Mouse (Mus musculus): ENCODE results near the gene Tmem259. TPM values are rescaled to one million over a fixed set of nuclear protein-coding genes. Genes with fewer than 3 reads are reported as not detected.

Gene Tmem259
- polyA plus RNA-seq, 1 experiment from 2014 or later: 24.7 TPM

DNA sequence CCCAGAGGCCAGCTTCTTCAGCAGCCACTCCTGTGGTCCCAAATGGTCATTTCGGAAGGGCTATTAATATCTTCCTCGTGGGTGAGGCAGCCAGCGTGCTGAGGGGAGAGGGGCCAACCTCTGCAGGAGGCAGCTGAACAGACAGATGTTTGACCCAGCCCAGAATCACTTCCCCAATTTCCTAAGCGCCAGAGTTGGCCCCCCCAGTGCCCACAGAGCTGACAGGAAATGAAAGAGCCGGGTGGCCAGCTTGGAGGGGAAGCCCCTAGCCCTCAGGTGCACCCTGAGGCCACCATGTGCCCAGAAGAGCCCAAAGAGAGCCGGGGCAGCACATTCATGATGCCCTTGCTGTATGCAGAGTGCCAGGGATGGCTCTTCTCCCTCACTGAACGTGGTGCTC lies 43.4 kb downstream of the Tmem259 start:
- WGBS: 63% methylated on average over 7 of the region's 7 CpGs

GRCm38 (mm10) chr10:79937775-79938526 lies 46.2 kb downstream of the Tmem259 start:
- Histone ChIP-seq H3K9me3 (replicated peaks) (no peaks in the 10 kb centered on the region), H3K9ac (replicated peaks) (no peak overlapping the region), H3K27ac (replicated peaks) (no peak overlapping the region), H3K4me1 (peaks cover 48% of the 10 kb centered on the region), H3K36me3 (peaks cover 6% of the 10 kb centered on the region; the same call in 1 of the 2 replicates), H3K27me3 (replicated peaks) (no peaks in the 10 kb centered on the region), H3K4me3 (replicated peaks) (no peak overlapping the region), H3K4me2 (no peak overlapping the region)
- no peak for ATAC-seq (ENCODE audit: low FRiP score)
- 36% methylated on average over 11 of the region's 11 CpGs for WGBS

More for the DNA sequence above, 43.4 kb downstream of the Tmem259 start:
- no peak overlapping the region for H3K27ac ChIP-seq (replicated peaks)
- H3K9me3 ChIP-seq (replicated peaks): no peaks in the 10 kb centered on the region
- no peak overlapping the region for H3K9ac ChIP-seq (replicated peaks)
- H3K27me3 ChIP-seq (replicated peaks): no peaks in the 10 kb centered on the region
- H3K36me3 ChIP-seq: peaks cover 6% of the 10 kb centered on the region; the same call in 1 of the 2 replicates
- ATAC-seq (ENCODE audit: low FRiP score): no peak
- H3K4me1 ChIP-seq: peaks cover 50% of the 10 kb centered on the region
- H3K4me3 ChIP-seq (replicated peaks): no peak overlapping the region
- no peak overlapping the region for H3K4me2 ChIP-seq

- no peak for ATAC-seq (ENCODE audit: low FRiP score)
- H3K27me3 ChIP-seq (replicated peaks): no peaks in the 10 kb centered on the region
- 0 out of 2 replicates have a peak overlapping the region, but pooled peaks have one; percentile 2 for H3K9ac ChIP-seq (replicated peaks)
- no peak overlapping the region for H3K4me3 ChIP-seq (replicated peaks)
- WGBS: 43% methylated on average over 27 of the region's 27 CpGs
- H3K36me3 ChIP-seq: peaks cover 9% of the 10 kb centered on the region
- 0 out of 2 replicates have a peak overlapping the region, but pooled peaks have one; percentile 25 for H3K27ac ChIP-seq (replicated peaks)
- no peaks in the 10 kb centered on the region for H3K9me3 ChIP-seq (replicated peaks)
- H3K4me2 ChIP-seq: peak overlapping the region; percentile 25
- H3K4me1 ChIP-seq: peaks cover 58% of the 10 kb centered on the region
These were observed 47.2 kb downstream of the Tmem259 start for GRCm38 (mm10) chr10:79936911-79937441.

GRCm38 (mm10) chr10:79936284-79936910 lies 47.7 kb downstream of the Tmem259 start:
- H3K4me2 ChIP-seq: peak overlapping the region; percentile 25

DNA sequence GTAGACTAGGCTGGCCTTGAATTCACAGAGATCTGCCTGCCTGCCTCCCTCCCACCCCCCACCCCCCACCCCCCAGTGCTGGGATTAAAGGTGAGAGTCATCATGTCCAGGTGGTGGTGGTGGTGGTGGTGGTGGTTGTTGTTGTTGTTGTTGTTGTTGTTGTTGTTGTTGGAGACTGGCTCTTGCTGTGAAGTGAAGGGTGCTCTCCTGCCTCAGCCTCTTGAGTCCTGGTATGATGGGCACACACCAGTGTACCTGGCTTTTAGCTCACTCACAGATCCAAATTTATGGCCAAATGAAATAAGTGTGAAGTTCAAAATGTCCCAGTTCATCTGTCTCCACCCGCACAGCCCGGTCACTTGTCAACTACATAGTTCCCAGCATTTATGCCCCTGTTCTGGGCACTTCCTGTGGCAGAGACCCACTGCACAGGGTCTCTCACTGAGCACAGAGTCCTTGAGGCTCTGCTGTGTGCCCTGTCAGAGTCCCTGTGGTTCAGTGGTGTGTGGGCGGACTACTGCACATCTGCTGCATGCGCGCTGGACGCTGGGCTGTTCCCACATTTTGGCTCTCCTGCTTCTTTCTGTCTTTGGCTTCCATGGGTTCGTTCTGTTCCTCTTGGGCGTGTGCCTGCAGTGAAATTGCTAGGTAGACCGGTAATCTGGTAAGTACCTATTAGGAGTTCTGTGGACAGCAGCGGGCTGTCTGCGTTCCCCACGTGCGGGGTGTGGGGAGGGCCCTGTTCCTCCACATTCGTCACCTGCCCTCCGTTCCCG lies 49.1 kb downstream of the Tmem259 start:
- H3K27me3 ChIP-seq (replicated peaks): no peaks in the 10 kb centered on the region
- ATAC-seq (ENCODE audit: low FRiP score): no peak
- H3K4me3 ChIP-seq (replicated peaks): no peak overlapping the region
- H3K27ac ChIP-seq (replicated peaks): peak overlapping the region; percentile 63; the same call in 1 of the 2 replicates
- no peak overlapping the region for H3K4me2 ChIP-seq
- peaks cover 13% of the 10 kb centered on the region for H3K36me3 ChIP-seq
- 90% methylated on average over 16 of the region's 16 CpGs for WGBS
- H3K4me1 ChIP-seq: peaks cover 64% of the 10 kb centered on the region
- no peak overlapping the region for H3K9ac ChIP-seq (replicated peaks)
- no peaks in the 10 kb centered on the region for H3K9me3 ChIP-seq (replicated peaks)

More at GRCm38 (mm10) chr10:79936284-79936910, 47.7 kb downstream of the Tmem259 start:
- 68% methylated on average over 10 of the region's 10 CpGs for WGBS
- ATAC-seq (ENCODE audit: low FRiP score): no peak
- Histone ChIP-seq H3K27me3 (replicated peaks) (no peaks in the 10 kb centered on the region), H3K9ac (replicated peaks) (0 out of 2 replicates have a peak overlapping the region, but pooled peaks have one; percentile 2), H3K36me3 (peaks cover 13% of the 10 kb centered on the region), H3K4me3 (replicated peaks) (no peak overlapping the region), H3K9me3 (replicated peaks) (no peaks in the 10 kb centered on the region), H3K4me1 (peaks cover 60% of the 10 kb centered on the region), H3K27ac (replicated peaks) (0 out of 2 replicates have a peak overlapping the region, but pooled peaks have one; percentile 25)

DNA sequence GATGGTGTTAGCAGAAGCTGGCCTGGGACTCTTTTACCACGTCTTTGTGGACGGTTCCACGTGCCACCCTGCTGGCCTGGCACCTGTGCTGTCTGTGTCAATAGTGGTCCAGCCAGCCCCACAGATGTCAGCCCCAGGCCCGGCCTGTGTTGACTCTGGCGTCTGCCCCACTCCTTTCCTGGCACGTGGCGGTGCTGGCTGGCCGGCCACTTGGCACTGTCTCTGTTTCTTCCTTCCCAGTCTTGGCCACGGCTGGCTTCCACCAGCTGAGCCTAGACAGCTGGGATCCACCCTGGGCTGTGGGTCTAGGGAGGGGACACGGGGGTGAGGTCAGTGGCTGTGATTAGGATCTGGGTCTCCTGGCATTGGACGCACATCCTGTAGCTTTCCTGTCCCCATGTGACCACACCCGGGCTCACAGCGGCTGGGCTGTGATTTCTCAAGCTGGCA lies 49.8 kb downstream of the Tmem259 start:
- peaks cover 10% of the 10 kb centered on the region for H3K36me3 ChIP-seq
- H3K4me1 ChIP-seq: peaks cover 71% of the 10 kb centered on the region
- no peak overlapping the region for H3K4me3 ChIP-seq (replicated peaks)
- H3K4me2 ChIP-seq: no peak overlapping the region
- ATAC-seq (ENCODE audit: low FRiP score): peak; percentile 32; the same call in 1 of the 2 replicates
- H3K27ac ChIP-seq (replicated peaks): peak overlapping the region; percentile 63
- no peaks in the 10 kb centered on the region for H3K27me3 ChIP-seq (replicated peaks)
- H3K9ac ChIP-seq (replicated peaks): no peak overlapping the region
- no peaks in the 10 kb centered on the region for H3K9me3 ChIP-seq (replicated peaks)
- WGBS: 46% methylated on average over 13 of the region's 13 CpGs

DNA sequence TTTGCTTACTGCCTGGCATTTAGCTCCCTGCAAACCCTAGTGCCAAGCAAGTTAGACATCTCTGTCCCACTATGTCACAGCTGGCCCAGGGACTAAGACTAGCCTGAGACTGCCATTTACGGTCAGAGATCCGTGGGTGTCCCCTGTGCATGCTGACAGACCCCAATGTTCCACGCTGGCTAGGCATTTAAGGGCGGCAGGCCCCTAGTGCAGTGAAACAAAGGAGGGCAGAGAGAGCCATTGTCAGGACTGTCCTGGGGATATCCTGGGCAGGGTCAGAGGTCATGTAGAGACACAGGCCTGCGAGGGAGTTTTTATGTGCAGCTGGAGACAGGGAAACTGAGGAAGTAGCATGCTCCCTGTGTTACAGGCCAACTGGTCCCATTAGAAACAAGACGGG lies 50.3 kb downstream of the Tmem259 start:
- Histone ChIP-seq H3K27ac (replicated peaks) (peak overlapping the region; percentile 63), H3K4me3 (replicated peaks) (no peak overlapping the region), H3K9ac (replicated peaks) (no peak overlapping the region), H3K9me3 (replicated peaks) (no peaks in the 10 kb centered on the region), H3K27me3 (replicated peaks) (no peaks in the 10 kb centered on the region), H3K36me3 (peaks cover 9% of the 10 kb centered on the region), H3K4me1 (peaks cover 75% of the 10 kb centered on the region), H3K4me2 (no peak overlapping the region)
- 32% methylated on average over 6 of the region's 6 CpGs for WGBS
- no peak for ATAC-seq (ENCODE audit: low FRiP score)

- Histone ChIP-seq H3K4me3 (replicated peaks) (no peak overlapping the region), H3K4me2 (0 out of 2 replicates have a peak overlapping the region, but pooled peaks have one; percentile 5), H3K9me3 (replicated peaks) (no peaks in the 10 kb centered on the region), H3K36me3 (peaks cover 9% of the 10 kb centered on the region), H3K4me1 (peaks cover 77% of the 10 kb centered on the region), H3K27me3 (replicated peaks) (no peaks in the 10 kb centered on the region), H3K9ac (replicated peaks) (no peak overlapping the region), H3K27ac (replicated peaks) (peak overlapping the region; percentile 63; the same call in 1 of the 2 replicates)
- no peak for ATAC-seq (ENCODE audit: low FRiP score)
- 71% methylated on average over 9 of the region's 9 CpGs for WGBS
These were observed 50.9 kb downstream of the Tmem259 start for GRCm38 (mm10) chr10:79933145-79933679.

DNA sequence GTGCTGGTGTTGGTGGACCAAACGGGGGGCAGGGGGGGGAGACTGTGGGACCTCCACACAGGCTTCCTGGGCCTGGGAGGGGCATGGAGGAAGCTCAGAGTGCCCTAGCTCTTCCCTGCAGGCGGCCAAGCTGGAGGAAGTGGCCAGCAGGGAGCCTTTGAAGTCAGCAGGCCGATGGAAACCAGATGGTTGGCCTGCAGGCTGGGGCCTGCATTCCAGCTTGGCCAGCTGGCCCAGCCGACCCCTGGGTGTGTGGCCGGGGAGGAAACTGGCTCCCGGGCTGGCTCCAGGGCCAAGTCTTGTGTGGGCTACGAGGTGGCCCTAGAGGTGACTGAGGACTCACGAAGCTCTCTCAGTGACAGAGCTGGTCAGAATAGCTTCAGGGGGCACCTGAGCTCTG lies 51.4 kb downstream of the Tmem259 start:
- Histone ChIP-seq H3K4me1 (peaks cover 76% of the 10 kb centered on the region), H3K36me3 (peaks cover 9% of the 10 kb centered on the region), H3K27ac (replicated peaks) (peak overlapping the region; percentile 63), H3K4me2 (peak overlapping the region; percentile 5; the same call in 1 of the 2 replicates), H3K9me3 (replicated peaks) (no peaks in the 10 kb centered on the region), H3K27me3 (replicated peaks) (no peaks in the 10 kb centered on the region), H3K9ac (replicated peaks) (no peak overlapping the region; the same call in 1 of the 2 replicates), H3K4me3 (replicated peaks) (no peak overlapping the region)
- no peak for ATAC-seq (ENCODE audit: low FRiP score)
- 14% methylated on average over 8 of the region's 8 CpGs for WGBS

DNA sequence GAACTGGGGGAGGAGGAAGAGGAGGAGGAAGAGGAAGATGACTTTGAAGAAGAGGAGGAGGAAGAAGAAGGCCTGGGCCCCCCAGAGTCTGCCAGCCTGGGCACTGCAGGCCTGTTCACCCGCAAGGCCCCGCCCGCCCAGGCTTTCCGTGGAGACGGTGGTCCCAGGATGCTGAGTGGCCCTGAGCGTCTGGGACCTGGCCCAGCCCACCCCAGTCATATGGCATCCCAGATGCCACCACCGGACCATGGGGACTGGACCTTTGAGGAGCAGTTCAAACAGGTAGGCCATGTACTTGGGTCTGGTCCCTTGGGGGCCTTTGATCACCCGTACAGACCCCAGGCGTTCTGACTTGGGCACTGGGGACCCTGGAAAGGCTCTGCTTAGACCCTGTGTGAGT lies 52.3 kb downstream of the Tmem259 start:
- Histone ChIP-seq H3K4me3 (replicated peaks) (no peak overlapping the region), H3K9me3 (replicated peaks) (no peaks in the 10 kb centered on the region), H3K4me2 (no peak overlapping the region), H3K27ac (replicated peaks) (no peak overlapping the region), H3K4me1 (peaks cover 69% of the 10 kb centered on the region), H3K27me3 (replicated peaks) (no peaks in the 10 kb centered on the region), H3K9ac (replicated peaks) (no peak overlapping the region), H3K36me3 (peaks cover 9% of the 10 kb centered on the region)
- 88% methylated on average over 9 of the region's 9 CpGs for WGBS
- ATAC-seq (ENCODE audit: low FRiP score): no peak

- no peak overlapping the region for H3K9ac ChIP-seq (replicated peaks)
- no peak overlapping the region for H3K4me2 ChIP-seq
- ATAC-seq (ENCODE audit: low FRiP score): no peak
- peaks cover 71% of the 10 kb centered on the region for H3K4me1 ChIP-seq
- peak overlapping the region; percentile 45; the same call in 1 of the 2 replicates for H3K27ac ChIP-seq (replicated peaks)
- WGBS: 45% methylated on average over 16 of the region's 16 CpGs
- H3K36me3 ChIP-seq: peaks cover 9% of the 10 kb centered on the region
- H3K9me3 ChIP-seq (replicated peaks): no peaks in the 10 kb centered on the region
- H3K4me3 ChIP-seq (replicated peaks): no peak overlapping the region
- H3K27me3 ChIP-seq (replicated peaks): no peaks in the 10 kb centered on the region
These were observed 53.3 kb downstream of the Tmem259 start for GRCm38 (mm10) chr10:79930826-79931186.

Measured in neural tube, embryonic 15.5 days (tissue).